ENCODE assay signal across 7 mouse cellular contexts in the genomic region with DNA sequence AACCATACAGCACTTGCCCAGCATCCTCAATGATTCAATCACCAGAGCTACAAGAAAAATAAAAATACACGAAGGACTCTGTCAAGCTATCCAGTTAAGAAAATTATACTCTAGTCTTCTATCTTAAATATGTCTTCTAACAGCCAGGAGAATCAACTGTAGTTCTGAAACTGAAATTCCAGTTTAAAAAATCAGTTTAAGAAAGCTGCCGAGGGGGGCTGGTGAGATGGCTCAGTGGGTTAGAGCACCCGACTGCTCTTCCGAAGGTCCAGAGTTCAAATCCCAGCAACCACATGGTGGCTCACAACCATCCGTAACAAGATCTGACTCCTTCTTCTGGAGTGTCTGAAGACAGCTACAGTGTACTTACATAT. TPM values are rescaled to one million over a fixed set of nuclear protein-coding genes. Genes with fewer than 3 reads are reported as not detected.
DNase-seq lines count a peak whose midpoint lies in the region; ATAC-seq and TF ChIP-seq lines count a peak whose summit lies in the region.
"Not testable (repeated sequence)": the region's sequence is repeated elsewhere in the genome, so short reads cannot be mapped to it uniquely, and the experiment has no call there.

No protein-coding gene starts in this region.

- H3K27ac ChIP-seq in embryonic facial prominence, embryonic 13.5 days; hindbrain, embryonic 10.5 days; intestine, postnatal 0 days (ENCODE audit: low read depth, low read length); limb, embryonic 14.5 days (replicated peaks; ENCODE audit: low read depth, low read length); lung, embryonic 16.5 days (ENCODE audit: low read length): not testable (repeated sequence)
- 0 out of 2 replicates have a peak overlapping the region, but pooled peaks have one; percentile 15 for H3K27ac ChIP-seq in forebrain, postnatal 0 days (ENCODE audit: low read depth, low read length)
- peak overlapping the region; percentile 77; the same call in 1 of the 2 replicates for H3K27ac ChIP-seq in midbrain, postnatal 0 days (ENCODE audit: low read depth, low read length)

- H3K4me1 ChIP-seq in embryonic facial prominence, embryonic 13.5 days: peaks cover 18% of the 10 kb centered on the region
- not testable (repeated sequence) for H3K4me1 ChIP-seq in forebrain, postnatal 0 days (ENCODE audit: insufficient read depth); hindbrain, embryonic 10.5 days (replicated peaks); intestine, postnatal 0 days (replicated peaks; ENCODE audit: control insufficient read depth, insufficient read depth, low read length); lung, embryonic 16.5 days (replicated peaks; ENCODE audit: control insufficient read depth, insufficient read depth, low read length); midbrain, postnatal 0 days (ENCODE audit: insufficient read depth, low read length)
- peaks cover 12% of the 10 kb centered on the region for H3K4me1 ChIP-seq in limb, embryonic 14.5 days (ENCODE audit: control insufficient read depth, insufficient read depth, low read length)

- not testable (repeated sequence) for H3K9me3 ChIP-seq in embryonic facial prominence, embryonic 13.5 days; forebrain, postnatal 0 days (ENCODE audit: low read length); hindbrain, embryonic 10.5 days; intestine, postnatal 0 days (ENCODE audit: control insufficient read depth); limb, embryonic 14.5 days (ENCODE audit: control insufficient read depth, low read length); lung, embryonic 16.5 days (ENCODE audit: control insufficient read depth, low read length); midbrain, postnatal 0 days (ENCODE audit: low read length)

- H3K27me3 ChIP-seq in embryonic facial prominence, embryonic 13.5 days; forebrain, postnatal 0 days (ENCODE audit: insufficient read depth, low read length); hindbrain, embryonic 10.5 days (ENCODE audit: insufficient read depth, poor library complexity, severe bottlenecking); intestine, postnatal 0 days (replicated peaks; ENCODE audit: control insufficient read depth, insufficient read depth, low read length); limb, embryonic 14.5 days (ENCODE audit: control insufficient read depth, insufficient read depth, low read length); lung, embryonic 16.5 days (ENCODE audit: control insufficient read depth, insufficient read depth, low read depth, low read length); midbrain, postnatal 0 days (ENCODE audit: insufficient read depth, low read length): not testable (repeated sequence)

- peak overlapping the region; percentile 96; the same call in 1 of the 2 replicates for H3K4me3 ChIP-seq in embryonic facial prominence, embryonic 13.5 days
- H3K4me3 ChIP-seq in forebrain, postnatal 0 days (ENCODE audit: low read depth, low read length): peak overlapping the region; percentile 98
- peak overlapping the region; percentile 68 for H3K4me3 ChIP-seq in hindbrain, embryonic 10.5 days
- not testable (repeated sequence) for H3K4me3 ChIP-seq in intestine, postnatal 0 days (ENCODE audit: low read depth, low read length)
- peak overlapping the region; percentile 87; the same call in 1 of the 2 replicates for H3K4me3 ChIP-seq in limb, embryonic 14.5 days (replicated peaks; ENCODE audit: low read length)
- peak overlapping the region; percentile 96 for H3K4me3 ChIP-seq in lung, embryonic 16.5 days (ENCODE audit: low read length)
- H3K4me3 ChIP-seq in midbrain, postnatal 0 days (ENCODE audit: low read depth, low read length): peak overlapping the region; percentile 98

- 73% methylated on average over 5 of the region's 5 CpGs for WGBS in embryonic facial prominence, embryonic 13.5 days
- 70% methylated on average over 4 of the region's 5 CpGs for WGBS in forebrain, postnatal 0 days
- WGBS in hindbrain, embryonic 10.5 days: 76% methylated on average over 5 of the region's 5 CpGs
- WGBS in intestine, postnatal 0 days: 66% methylated on average over 4 of the region's 5 CpGs
- 76% methylated on average over 4 of the region's 5 CpGs for WGBS in limb, embryonic 14.5 days
- 69% methylated on average over 4 of the region's 5 CpGs for WGBS in lung, embryonic 16.5 days
- WGBS in midbrain, postnatal 0 days: 60% methylated on average over 4 of the region's 5 CpGs

- not testable (repeated sequence) for H3K36me3 ChIP-seq in embryonic facial prominence, embryonic 13.5 days; forebrain, postnatal 0 days (ENCODE audit: insufficient read depth); hindbrain, embryonic 10.5 days; intestine, postnatal 0 days (ENCODE audit: control insufficient read depth, insufficient read depth); limb, embryonic 14.5 days (ENCODE audit: control insufficient read depth, insufficient read depth, low read length); lung, embryonic 16.5 days (ENCODE audit: control insufficient read depth, insufficient read depth, low read length); midbrain, postnatal 0 days (ENCODE audit: insufficient read depth, low read length)

- TF ChIP-seq CTCF in forebrain, postnatal 0 days (IDR thresholded peaks at IDR 0.05; ENCODE audit: low read depth); intestine, postnatal 0 days (IDR thresholded peaks at IDR 0.05; ENCODE audit: low read depth); midbrain, postnatal 0 days (IDR thresholded peaks at IDR 0.05): not testable (repeated sequence)

- not testable (repeated sequence) for ATAC-seq in embryonic facial prominence, embryonic 13.5 days (ENCODE audit: insufficient number of reproducible peaks, insufficient read depth, low FRiP score, low TSS enrichment, low read depth); forebrain, postnatal 0 days; intestine, postnatal 0 days; limb, embryonic 14.5 days (ENCODE audit: low FRiP score, low read depth); lung, embryonic 16.5 days (ENCODE audit: low read depth); midbrain, postnatal 0 days (ENCODE audit: low FRiP score)

- H3K9ac ChIP-seq in embryonic facial prominence, embryonic 13.5 days; intestine, postnatal 0 days (ENCODE audit: low read depth, low read length); limb, embryonic 14.5 days (ENCODE audit: low read depth, low read length, severe bottlenecking); lung, embryonic 16.5 days (ENCODE audit: low read length): not testable (repeated sequence)
- H3K9ac ChIP-seq in forebrain, postnatal 0 days: peak overlapping the region; percentile 39
- H3K9ac ChIP-seq in midbrain, postnatal 0 days (replicated peaks; ENCODE audit: low read length, poor library complexity, severe bottlenecking): 0 out of 2 replicates have a peak overlapping the region, but pooled peaks have one; percentile 29

- peak overlapping the region; percentile 70 for H3K4me2 ChIP-seq in embryonic facial prominence, embryonic 13.5 days
- H3K4me2 ChIP-seq in forebrain, postnatal 0 days (ENCODE audit: low read depth): peak overlapping the region; percentile 52
- peak overlapping the region; percentile 49; the same call in 1 of the 2 replicates for H3K4me2 ChIP-seq in intestine, postnatal 0 days (replicated peaks; ENCODE audit: low read depth)
- H3K4me2 ChIP-seq in limb, embryonic 14.5 days (replicated peaks; ENCODE audit: low read depth, low read length, severe bottlenecking): peak overlapping the region; percentile 59; the same call in 1 of the 2 replicates
- peak overlapping the region; percentile 72 for H3K4me2 ChIP-seq in lung, embryonic 16.5 days (ENCODE audit: low read depth, low read length)
- peak overlapping the region; percentile 46 for H3K4me2 ChIP-seq in midbrain, postnatal 0 days (ENCODE audit: low read depth, low read length, poor library complexity, severe bottlenecking)

- TF ChIP-seq POLR2A in limb, embryonic 14.5 days (IDR thresholded peaks at IDR 0.05; ENCODE audit: borderline replicate concordance, extremely low read depth, insufficient read depth, insufficient read length): not testable (repeated sequence)

- DNase-seq in forebrain, postnatal 0 days; hindbrain, embryonic 10.5 days (ENCODE audit: low spot score); limb, embryonic 14.5 days (ENCODE audit: low spot score); midbrain, postnatal 0 days (ENCODE audit: low spot score): not testable (repeated sequence)

RNA-seq across cellular contexts. Expression of a gene that starts 0.6 kb away (rescaled TPM):
- 32.9 and 33.6 TPM in 2 replicates for polyA plus RNA-seq in embryonic facial prominence, embryonic 13.5 days (2015; fragmentation: Nextera tagmentation; extraction: Ambion mirVana)
- 75.8 and 89.1 TPM in 2 replicates for total RNA-seq in forebrain, postnatal 0 days (2014; rRNA removed)
- 29.3 and 33.5 TPM in 2 replicates for polyA plus RNA-seq in forebrain, postnatal 0 days (2015; fragmentation: Nextera tagmentation; extraction: Ambion mirVana)
- 18.0 and 20.3 TPM in 2 replicates for polyA plus RNA-seq in hindbrain, embryonic 10.5 days (2016; fragmentation: Nextera tagmentation; extraction: Ambion mirVana)
- 22.3 and 23.8 TPM in 2 replicates for polyA plus RNA-seq in intestine, postnatal 0 days (2015; fragmentation: Nextera tagmentation; extraction: Ambion mirVana)
- 46.6 and 51.5 TPM in 2 replicates for polyA plus RNA-seq in limb, embryonic 14.5 days (2012; rRNA removed)
- 38.9 and 44.0 TPM in 2 replicates for polyA plus RNA-seq in limb, embryonic 14.5 days (2014; fragmentation: Nextera tagmentation; extraction: Ambion mirVana)
- polyA plus RNA-seq in lung, embryonic 16.5 days (2015; fragmentation: Nextera tagmentation; extraction: Ambion mirVana): 24.0 and 25.0 TPM in 2 replicates
- 66.1 and 78.3 TPM in 2 replicates for total RNA-seq in midbrain, postnatal 0 days (2014; rRNA removed)
- 31.3 and 36.9 TPM in 2 replicates for polyA plus RNA-seq in midbrain, postnatal 0 days (2015; fragmentation: Nextera tagmentation; extraction: Ambion mirVana)
